Mouse (Mus musculus) subcutaneous adipose tissue, adult 2 months (tissue): Measurements from ENCODE around the gene Ccin. TPM values are rescaled to one million over a fixed set of nuclear protein-coding genes. Genes with fewer than 3 reads are reported as not detected.

Experiments used
- polyA plus RNA-seq: library from polyadenylated mRNA; depleted of rRNA; stranded (reverse); fragments of >200 nt; gene quantifications from 2 replicates; pipeline ENCODE4 v1.2.3, GENCODE M21; 2012; ENCODE audit warnings: low replicate concordance; rRNA removed

Gene Ccin
- 0.11 and 0.22 TPM in 2 replicates for polyA plus RNA-seq

DNA sequence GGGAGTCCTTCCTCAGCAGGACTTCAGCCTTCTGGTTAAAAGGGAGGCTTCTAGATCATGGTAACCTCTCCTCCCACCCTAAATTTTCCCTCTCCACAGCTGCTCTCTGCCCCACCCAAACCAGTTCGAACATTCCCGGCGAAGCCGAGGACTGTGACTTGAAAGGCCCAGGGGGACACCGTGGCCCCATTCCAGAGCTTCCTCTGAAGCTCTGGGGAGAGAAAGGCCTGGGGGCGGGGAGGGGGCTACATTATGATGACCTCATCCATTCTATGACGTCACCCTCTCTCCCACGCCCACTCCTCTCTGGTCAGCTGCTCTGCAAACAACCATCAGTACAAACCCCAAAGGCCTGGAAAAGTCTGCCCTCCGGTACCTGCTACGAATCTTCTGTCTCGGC is at the start of gene Ccin:
Ccin (plus strand) TSS at position 303 of the 400 bp plus-strand sequence.

DNA sequence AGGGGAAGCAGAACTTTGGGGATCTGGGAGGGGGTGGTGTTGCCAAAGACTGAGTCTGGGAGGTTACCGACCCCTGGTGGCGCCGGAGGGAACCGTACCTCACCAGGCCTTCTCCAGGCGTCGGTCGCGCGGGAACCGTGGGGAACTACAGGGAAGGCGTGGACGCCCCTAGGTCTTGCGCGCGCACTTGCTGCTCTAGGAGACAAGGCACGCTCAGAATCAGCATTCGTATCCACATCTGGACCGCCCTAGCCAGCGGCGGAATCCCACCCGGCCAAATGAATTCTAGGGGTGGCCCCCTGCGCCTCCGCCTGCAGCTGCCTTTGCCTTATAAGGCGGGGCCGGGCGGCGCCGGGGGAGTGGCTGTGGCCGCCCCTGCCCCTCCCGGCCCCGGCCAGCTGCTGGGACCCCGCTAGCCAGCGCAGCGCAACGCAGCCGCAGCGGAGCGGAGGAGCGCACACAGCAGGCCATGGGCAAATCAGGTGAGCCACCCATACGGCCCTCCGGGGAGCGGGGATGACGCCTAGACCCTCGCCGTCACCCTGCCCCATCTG is 25.9 kb upstream of the Ccin start, which contains the start of gene Glipr2:
Glipr2 (plus strand) TSS at position 110 of the 554 bp plus-strand sequence.

DNA sequence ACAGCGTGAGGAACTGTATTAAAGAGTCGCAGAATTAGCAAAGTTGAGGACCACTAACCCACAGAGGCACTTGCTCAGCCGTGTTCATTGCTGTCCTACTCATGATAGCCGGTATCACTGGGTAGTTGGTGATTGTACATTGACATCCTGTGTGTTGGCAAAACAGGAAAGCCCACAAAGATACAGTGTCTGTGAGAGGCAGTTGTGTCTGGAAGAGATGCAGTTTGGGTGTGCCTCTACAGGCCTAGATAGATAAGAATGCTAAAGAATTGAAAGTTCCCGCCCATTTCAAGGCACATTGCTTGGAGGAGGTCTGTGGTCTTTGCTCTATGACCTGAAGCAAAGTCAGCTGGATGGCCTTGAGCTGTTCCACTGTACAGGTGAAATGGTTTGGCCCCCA is 20.8 kb downstream of the Ccin start, which contains the start of gene Clta:
Clta (plus strand) TSS at position 327 of the 400 bp plus-strand sequence.

Other genes starting within 250 kb of the Ccin start
- gene Olfr159, start 212.5 kb upstream of the Ccin start, polyA plus RNA-seq, result 0.13 TPM in 1 of 2 replicates, not detected in the other
- gene Olfr156, start 159.6 kb upstream of the Ccin start, polyA plus RNA-seq, result not detected in 2 replicates
- gene Olfr157, start 143.3 kb upstream of the Ccin start, polyA plus RNA-seq, result 0.04 TPM in 1 of 2 replicates, not detected in the other
- gene Olfr155, start 131.9 kb upstream of the Ccin start, polyA plus RNA-seq, result not detected in 2 replicates
- gene Reck, start 108.0 kb upstream of the Ccin start, polyA plus RNA-seq, result 8.0 and 33.4 TPM in 2 replicates
- 14.6 and 29.1 TPM in 2 replicates for gene Glipr2, start 26.1 kb upstream of the Ccin start, polyA plus RNA-seq
- 139 and 199 TPM in 2 replicates for gene Clta, start 21.0 kb downstream of the Ccin start, polyA plus RNA-seq
- gene Gne, start 100.7 kb downstream of the Ccin start, polyA plus RNA-seq, result 27.7 and 29.1 TPM in 2 replicates